Mouse (Mus musculus) bone marrow, adult 2 months (tissue): Measurements from ENCODE around the gene Lcn2.

ENCODE experiments used
- CTCF ChIP-seq: fragments of 200-500 bp; IDR thresholded peaks from 2 replicates; pipeline ENCODE4 v1.5.1; 2011; ENCODE audit warnings: low read length, control low read depth; ENCODE audit not compliant: control insufficient read depth, insufficient read depth
- POLR2A ChIP-seq: fragments of 200-500 bp; IDR thresholded peaks from 2 replicates; pipeline ENCODE4 v1.6.1; 2011; ENCODE audit warnings: low read depth, mild to moderate bottlenecking, control low read depth, low read length, borderline replicate concordance; ENCODE audit not compliant: control insufficient read depth

GRCm38 (mm10) chr2:32347019-32347418 lies 41.0 kb downstream of the Lcn2 start:
- TF ChIP-seq POLR2A, result no peak
- TF ChIP-seq CTCF, result no peak
